Mouse (Mus musculus) stomach, embryonic 16.5 days (tissue): ENCODE data around the gene H2al1j. TPM values are rescaled to one million over a fixed set of nuclear protein-coding genes. Genes with fewer than 3 reads are reported as not detected.
"Not testable (repeated sequence)": the region's sequence is repeated elsewhere in the genome, so short reads cannot be mapped to it uniquely, and the experiment has no call there.

ENCODE experiments used
- ATAC-seq: fragments of 200-750 bp; cut with Nextera tagmentation; 2 replicates; pipeline ENCODE4 v1.8.0; 2017; ENCODE audit warnings: moderate number of reproducible peaks, moderate TSS enrichment; ENCODE audit not compliant: insufficient read depth, low FRiP score
- H3K27ac ChIP-seq: fragments of 300-500 bp; sonication (generic); 2 replicates; pipeline ENCODE4 v1.5.1; 2014; ENCODE audit warnings: low read length
- H3K27me3 ChIP-seq: fragments of 300-500 bp; sonication (generic); 2 replicates; pipeline ENCODE4 v1.6.1; 2014; ENCODE audit warnings: low read length, control low read depth, mixed read lengths; ENCODE audit not compliant: control insufficient read depth, insufficient read depth
- H3K36me3 ChIP-seq: fragments of 300-500 bp; sonication (generic); 2 replicates; pipeline ENCODE4 v1.6.1; 2014; ENCODE audit warnings: low read length; ENCODE audit not compliant: control insufficient read depth, insufficient read depth
- H3K4me1 ChIP-seq: fragments of 300-500 bp; sonication (generic); 2 replicates; pipeline ENCODE4 v1.6.1; 2014; ENCODE audit warnings: low read length, control low read depth, mixed read lengths; ENCODE audit not compliant: control insufficient read depth, insufficient read depth
- H3K4me2 ChIP-seq: fragments of 300-500 bp; sonication (generic); 2 replicates; pipeline ENCODE4 v1.6.1; 2014; ENCODE audit warnings: low read depth, low read length, mixed read lengths
- H3K4me3 ChIP-seq: fragments of 300-500 bp; sonication (generic); replicated peaks from 2 replicates; pipeline ENCODE4 v1.5.1; 2014; ENCODE audit warnings: mild to moderate bottlenecking, low read length
- H3K9ac ChIP-seq: fragments of 300-500 bp; sonication (generic); 2 replicates; pipeline ENCODE4 v1.6.1; 2014; ENCODE audit warnings: low read length
- H3K9me3 ChIP-seq: fragments of 300-500 bp; sonication (generic); replicated peaks from 2 replicates; pipeline ENCODE4 v1.6.1; 2016; ENCODE audit warnings: low read length, control low read depth; ENCODE audit not compliant: control insufficient read depth
- WGBS: fragments of 180-500 bp; shearing (Covaris S2); extraction: QIAGEN DNeasy Blood & Tissue Kit; methylation state at CpG from one replicate; pipeline ENCODE4 v1.1.7; 2014; 5-methylcytosine and 5-hydroxymethylcytosine counted together
- polyA plus RNA-seq: library from polyadenylated mRNA; unstranded; fragments of >200 nt; fragmentation: Nextera tagmentation; extraction: Ambion mirVana; gene quantifications from 2 replicates; pipeline ENCODE4 v1.2.1, GENCODE M21; 2015

H2al1j gene
- not detected in 2 replicates for polyA plus RNA-seq

- not testable (repeated sequence) for ATAC-seq
- 89% methylated on average over 2 of the region's 2 CpGs for WGBS
These were observed at the start of gene H2al1j for GRCm38 (mm10) chrX:11327522-11327921. Gene H2al1j, plus strand, starts transcription at chrX:11327822.

GRCm38 (mm10) chrX:11280741-11281140, 46.9 kb upstream of the H2al1j start:
- no peak overlapping the region for H3K4me2 ChIP-seq
- no peaks in the 10 kb centered on the region for H3K36me3 ChIP-seq
- no peak for ATAC-seq
- WGBS = 52% methylated on average over 2 of the region's 2 CpGs
- H3K27me3 ChIP-seq = 0 out of 2 replicates have a peak, but pooled peaks cover 4% of the 10 kb centered on the region
- no peak overlapping the region for H3K9ac ChIP-seq
- H3K4me1 ChIP-seq = no peaks in the 10 kb centered on the region
- H3K4me3 ChIP-seq = no peak overlapping the region
- H3K9me3 ChIP-seq = no peaks in the 10 kb centered on the region
- no peak overlapping the region for H3K27ac ChIP-seq

More at GRCm38 (mm10) chrX:11327522-11327921, at the start of gene H2al1j:
- not testable (repeated sequence) for H3K27me3 ChIP-seq, H3K27ac ChIP-seq, H3K4me3 ChIP-seq, H3K4me2 ChIP-seq, H3K9me3 ChIP-seq, H3K9ac ChIP-seq, H3K36me3 ChIP-seq, H3K4me1 ChIP-seq

GRCm38 (mm10) chrX:11288306-11288882, 39.2 kb upstream of the H2al1j start:
- Histone ChIP-seq H3K4me1 (no peaks in the 10 kb centered on the region), H3K4me3 (no peak overlapping the region), H3K4me2 (no peak overlapping the region), H3K27me3 (peaks cover 2% of the 10 kb centered on the region), H3K36me3 (no peaks in the 10 kb centered on the region), H3K9ac (no peak overlapping the region), H3K9me3 (no peaks in the 10 kb centered on the region), H3K27ac (no peak overlapping the region)
- 42% methylated on average over 14 of the region's 14 CpGs for WGBS
- no peak for ATAC-seq

GRCm38 (mm10) chrX:11289244-11289643, 38.4 kb upstream of the H2al1j start:
- H3K9me3 ChIP-seq = no peaks in the 10 kb centered on the region
- H3K9ac ChIP-seq = no peak overlapping the region
- WGBS = 70% methylated on average over 4 of the region's 4 CpGs
- no peak for ATAC-seq
- no peak overlapping the region for H3K4me2 ChIP-seq
- peaks cover 2% of the 10 kb centered on the region for H3K27me3 ChIP-seq
- no peaks in the 10 kb centered on the region for H3K4me1 ChIP-seq
- no peaks in the 10 kb centered on the region for H3K36me3 ChIP-seq
- no peak overlapping the region for H3K4me3 ChIP-seq
- H3K27ac ChIP-seq = no peak overlapping the region

DNA sequence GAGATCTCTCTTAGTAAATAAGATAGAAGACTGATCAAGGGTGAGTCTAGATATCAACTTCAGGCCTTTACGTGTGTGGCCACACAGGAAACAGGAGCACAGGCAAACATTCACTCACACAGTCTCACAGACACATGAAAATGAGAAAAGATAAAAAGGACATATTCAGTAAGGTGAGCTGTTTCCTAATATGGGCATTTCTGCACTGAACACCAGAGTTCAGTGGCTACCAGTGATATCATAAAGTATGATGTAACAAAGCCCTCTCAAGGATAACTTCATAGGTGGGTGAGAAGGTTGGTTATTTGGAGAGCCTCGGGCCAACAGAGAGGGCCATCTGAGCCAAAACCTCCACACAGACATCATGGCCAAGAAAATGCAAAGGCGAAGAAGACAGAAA, 28.7 kb upstream of the H2al1j start, which contains the start of gene H2al1a:
Gene H2al1a, plus strand, starts transcription at position 301 of the 400 bp plus-strand sequence.
- WGBS = no CpG with 5 or more reads among the region's 3 CpGs
- not testable (repeated sequence) for H3K36me3 ChIP-seq, H3K27me3 ChIP-seq, H3K4me1 ChIP-seq, ATAC-seq, H3K4me3 ChIP-seq, H3K9ac ChIP-seq, H3K4me2 ChIP-seq, H3K27ac ChIP-seq, H3K9me3 ChIP-seq

- WGBS = 81% methylated on average over 1 of the region's 3 CpGs
- not testable (repeated sequence) for H3K4me2 ChIP-seq, H3K4me3 ChIP-seq, H3K36me3 ChIP-seq, H3K9ac ChIP-seq, H3K27ac ChIP-seq, ATAC-seq, H3K9me3 ChIP-seq, H3K27me3 ChIP-seq, H3K4me1 ChIP-seq
These were observed 25.5 kb upstream of the H2al1j start, which contains the start of gene H2al1b for GRCm38 (mm10) chrX:11302132-11302531. Gene H2al1b, plus strand, starts transcription at chrX:11302432.

DNA sequence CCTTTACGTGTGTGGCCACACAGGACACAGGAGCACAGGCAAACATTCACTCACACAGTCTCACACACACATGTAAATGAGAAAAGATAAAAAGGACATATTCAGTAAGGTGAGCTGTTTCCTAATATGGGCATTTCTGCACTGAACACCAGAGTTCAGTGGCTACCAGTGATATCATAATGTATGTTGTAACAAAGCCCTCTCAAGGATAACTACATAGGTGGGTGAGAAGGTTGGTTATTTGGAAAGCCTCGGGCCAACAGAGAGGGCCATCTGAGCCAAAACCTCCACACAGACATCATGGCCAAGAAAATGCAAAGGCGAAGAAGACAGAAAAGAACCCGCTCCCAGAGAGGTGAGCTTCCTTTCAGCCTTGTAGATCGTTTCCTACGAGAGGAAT, 22.3 kb upstream of the H2al1j start, which contains the start of gene H2al1c:
Gene H2al1c, plus strand, starts transcription at position 301 of the 400 bp plus-strand sequence.
- not testable (repeated sequence) for ATAC-seq, H3K9ac ChIP-seq, H3K27me3 ChIP-seq, H3K4me3 ChIP-seq, H3K4me1 ChIP-seq, H3K36me3 ChIP-seq, H3K9me3 ChIP-seq, H3K27ac ChIP-seq, H3K4me2 ChIP-seq
- 82% methylated on average over 1 of the region's 6 CpGs for WGBS

GRCm38 (mm10) chrX:11308524-11308923, 19.1 kb upstream of the H2al1j start, which contains the start of gene H2al1d:
Gene H2al1d, plus strand, starts transcription at chrX:11308824.
- not testable (repeated sequence) for H3K27me3 ChIP-seq, H3K4me1 ChIP-seq, H3K9me3 ChIP-seq, H3K4me2 ChIP-seq, H3K4me3 ChIP-seq, H3K36me3 ChIP-seq, H3K27ac ChIP-seq, ATAC-seq, H3K9ac ChIP-seq
- WGBS = no CpG with 5 or more reads among the region's 6 CpGs

- H3K4me3 ChIP-seq, H3K9ac ChIP-seq, H3K27ac ChIP-seq, H3K4me1 ChIP-seq, H3K9me3 ChIP-seq, H3K4me2 ChIP-seq, H3K36me3 ChIP-seq, ATAC-seq, H3K27me3 ChIP-seq: not testable (repeated sequence)
- no CpG with 5 or more reads among the region's 3 CpGs for WGBS
These were observed 16.0 kb upstream of the H2al1j start, which contains the start of gene H2al1e for GRCm38 (mm10) chrX:11311634-11312033. Gene H2al1e, plus strand, starts transcription at chrX:11311934.
